Mouse (Mus musculus) central nervous system, embryonic 18 days (tissue): ENCODE data around the gene Naa50. TPM values are rescaled to one million over a fixed set of nuclear protein-coding genes. Genes with fewer than 3 reads are reported as not detected.

Experiments used
- polyA plus RNA-seq: library from polyadenylated mRNA; depleted of rRNA; stranded (reverse); fragments of >200 nt; gene quantifications from 2 replicates; pipeline ENCODE4 v1.2.3, GENCODE M21; 2012; rRNA removed

The Naa50 gene
- polyA plus RNA-seq = 21.7 and 24.6 TPM in 2 replicates

GRCm38 (mm10) chr16:44139536-44140185, at the start of gene Naa50, which contains the start of gene Atp6v1a:
Gene Naa50 (plus strand): TSS chr16:44139830.
Gene Atp6v1a (minus strand): TSS chr16:44139705.

GRCm38 (mm10) chr16:44173155-44173941, 33.7 kb downstream of the Naa50 start, which contains the start of gene Usf3:
Gene Usf3 (plus strand): TSS chr16:44173246.

Other genes starting within 250 kb of the Naa50 start
- 42.7 and 50.6 TPM in 2 replicates for gene Qtrt2, start 213.0 kb upstream of the Naa50 start, polyA plus RNA-seq
- 8.9 and 9.7 TPM in 2 replicates for gene Zdhhc23, start 160.0 kb upstream of the Naa50 start, polyA plus RNA-seq
- 2.1 and 2.9 TPM in 2 replicates for gene Gramd1c, start 76.5 kb upstream of the Naa50 start, polyA plus RNA-seq
- 124 and 134 TPM in 2 replicates for gene Atp6v1a, start 125 bp upstream of the Naa50 start, polyA plus RNA-seq
- gene Usf3, start 33.4 kb downstream of the Naa50 start, polyA plus RNA-seq = 8.6 and 9.0 TPM in 2 replicates
- gene Sidt1, start 193.4 kb downstream of the Naa50 start, polyA plus RNA-seq = 12.6 and 14.6 TPM in 2 replicates
- gene Spice1, start 207.3 kb downstream of the Naa50 start, polyA plus RNA-seq = 20.6 and 24.9 TPM in 2 replicates